Mouse (Mus musculus): Measurements from ENCODE around the gene Ano6.

- no peak for TF ChIP-seq CTCF (IDR thresholded peaks at IDR 0.05; ENCODE audit: control insufficient read depth, insufficient read depth, insufficient replicate concordance, low read depth, low read length)
- TF ChIP-seq POLR2A (IDR thresholded peaks at IDR 0.05; ENCODE audit: control insufficient read depth, low read depth, low read length) = no peak
These were observed 91.8 kb downstream of the Ano6 start for GRCm38 (mm10) chr15:95882436-95882835.

Data from testis, adult 2 months (tissue).